Mouse (Mus musculus): ENCODE results near the gene B4galt3. TPM values are rescaled to one million over a fixed set of nuclear protein-coding genes. Genes with fewer than 3 reads are reported as not detected.

Gene B4galt3
- polyA plus RNA-seq, 1 experiment, result 32.3 TPM

DNA sequence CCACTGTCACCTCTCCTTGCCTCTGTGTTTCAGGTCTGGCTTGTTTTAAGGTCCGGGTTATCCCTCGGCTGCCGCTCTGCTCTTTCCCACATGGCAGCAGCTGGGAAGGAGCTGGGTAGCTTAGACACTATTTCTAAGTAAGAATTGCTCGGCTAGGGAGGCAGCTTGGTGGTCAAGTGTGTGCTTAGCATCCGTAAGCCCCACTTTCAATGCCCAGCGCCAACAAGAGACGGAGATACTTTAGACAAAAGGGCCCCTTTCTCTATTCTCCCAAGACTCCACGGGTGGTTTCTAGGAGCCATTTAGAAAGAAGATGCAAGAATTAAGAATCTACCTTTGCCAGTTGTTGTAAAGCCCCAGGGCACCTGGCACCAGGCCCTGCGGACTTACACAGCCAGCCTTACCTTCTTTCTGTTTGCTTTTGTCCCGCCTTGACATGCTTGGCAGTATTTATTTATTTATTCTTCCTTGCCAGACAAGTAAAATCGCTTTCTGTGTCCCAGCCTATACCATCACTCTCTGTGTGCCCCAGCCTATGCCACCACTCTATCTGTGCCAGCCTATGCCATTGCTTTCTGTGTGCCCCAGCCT lies 5.1 kb downstream of the B4galt3 start:
- H3K27ac ChIP-seq (ENCODE audit: control insufficient read depth, insufficient read depth, low read depth, low read length), result no peak overlapping the region
- no peak overlapping the region for H3K4me3 ChIP-seq (ENCODE audit: control insufficient read depth, low read depth, low read length)
- H3K27me3 ChIP-seq (ENCODE audit: control insufficient read depth, insufficient read depth, low read length), result no peaks in the 10 kb centered on the region
- no peak for TF ChIP-seq POLR2A (IDR thresholded peaks at IDR 0.05; ENCODE audit: control insufficient read depth, low read depth, low read length)
- TF ChIP-seq CTCF (IDR thresholded peaks at IDR 0.05; ENCODE audit: control insufficient read depth, insufficient read depth, insufficient replicate concordance, low read depth, low read length), result no peak
- H3K4me1 ChIP-seq (ENCODE audit: control insufficient read depth, insufficient read depth, low read length), result peaks cover 12% of the 10 kb centered on the region
- peaks cover 2% of the 10 kb centered on the region for H3K36me3 ChIP-seq (ENCODE audit: control insufficient read depth, insufficient read depth, low read length)

DNA sequence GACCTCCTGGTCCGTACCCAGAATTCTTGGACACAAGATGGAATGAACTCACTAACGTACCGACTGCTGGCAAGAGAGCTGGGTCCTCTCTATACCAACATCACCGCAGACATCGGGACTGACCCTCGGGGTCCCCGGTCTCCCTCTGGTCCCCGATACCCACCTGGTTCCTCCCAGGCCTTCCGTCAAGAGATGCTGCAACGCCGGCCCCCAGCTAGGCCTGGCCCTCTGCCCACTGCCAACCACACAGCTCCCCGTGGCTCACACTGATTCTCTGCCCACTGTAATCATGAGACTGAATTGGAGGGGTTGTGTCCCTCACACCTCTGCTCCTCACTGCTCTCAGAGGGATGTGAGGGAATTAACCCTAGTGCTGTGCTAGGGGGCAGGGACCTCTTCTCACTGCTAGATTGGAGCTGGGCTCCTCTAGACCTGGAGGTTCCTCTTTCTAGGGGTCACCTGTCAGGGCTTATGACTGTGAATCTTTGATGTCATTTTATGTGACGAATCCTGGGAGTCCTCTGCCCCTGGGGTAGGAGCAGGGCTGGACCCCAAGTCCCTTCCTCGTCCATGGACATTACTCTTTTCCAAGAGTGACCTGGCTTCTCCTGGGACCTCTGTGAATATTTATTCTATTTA lies 6.1 kb downstream of the B4galt3 start:
- TF ChIP-seq CTCF (IDR thresholded peaks at IDR 0.05; ENCODE audit: control insufficient read depth, insufficient read depth, insufficient replicate concordance, low read depth, low read length) (no peak), POLR2A (IDR thresholded peaks at IDR 0.05; ENCODE audit: control insufficient read depth, low read depth, low read length) (no peak)
- H3K36me3 ChIP-seq (ENCODE audit: control insufficient read depth, insufficient read depth, low read length), result peaks cover 2% of the 10 kb centered on the region
- H3K4me3 ChIP-seq (ENCODE audit: control insufficient read depth, low read depth, low read length), result no peak overlapping the region
- H3K27me3 ChIP-seq (ENCODE audit: control insufficient read depth, insufficient read depth, low read length), result no peaks in the 10 kb centered on the region
- peaks cover 12% of the 10 kb centered on the region for H3K4me1 ChIP-seq (ENCODE audit: control insufficient read depth, insufficient read depth, low read length)
- H3K27ac ChIP-seq (ENCODE audit: control insufficient read depth, insufficient read depth, low read depth, low read length), result no peak overlapping the region

DNA sequence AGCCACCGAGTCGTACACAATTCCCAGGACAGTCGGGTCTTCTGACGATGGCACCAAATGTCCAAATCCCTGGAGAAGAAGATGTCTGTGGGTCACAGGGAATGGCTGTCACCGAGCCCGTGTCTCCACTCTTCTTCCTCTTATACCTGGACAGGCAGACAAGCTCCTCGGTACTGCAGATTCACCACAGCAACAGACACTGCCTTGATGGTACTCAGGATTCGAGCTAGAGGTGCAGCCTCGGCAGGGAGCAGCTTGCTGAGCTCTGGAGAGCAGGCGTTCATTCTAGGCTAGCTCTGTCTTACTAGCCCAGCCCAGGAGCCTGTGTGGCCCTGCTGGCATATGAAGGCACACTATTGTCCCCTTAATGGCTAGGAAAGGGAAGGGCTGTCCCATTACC lies 7.6 kb downstream of the B4galt3 start:
- no peak overlapping the region for H3K4me3 ChIP-seq (ENCODE audit: control insufficient read depth, low read depth, low read length)
- peaks cover 15% of the 10 kb centered on the region for H3K4me1 ChIP-seq (ENCODE audit: control insufficient read depth, insufficient read depth, low read length)
- H3K36me3 ChIP-seq (ENCODE audit: control insufficient read depth, insufficient read depth, low read length), result peaks cover 2% of the 10 kb centered on the region
- TF ChIP-seq CTCF (IDR thresholded peaks at IDR 0.05; ENCODE audit: control insufficient read depth, insufficient read depth, insufficient replicate concordance, low read depth, low read length), result no peak
- no peak for TF ChIP-seq POLR2A (IDR thresholded peaks at IDR 0.05; ENCODE audit: control insufficient read depth, low read depth, low read length)
- no peak overlapping the region for H3K27ac ChIP-seq (ENCODE audit: control insufficient read depth, insufficient read depth, low read depth, low read length)
- H3K27me3 ChIP-seq (ENCODE audit: control insufficient read depth, insufficient read depth, low read length), result no peaks in the 10 kb centered on the region

DNA sequence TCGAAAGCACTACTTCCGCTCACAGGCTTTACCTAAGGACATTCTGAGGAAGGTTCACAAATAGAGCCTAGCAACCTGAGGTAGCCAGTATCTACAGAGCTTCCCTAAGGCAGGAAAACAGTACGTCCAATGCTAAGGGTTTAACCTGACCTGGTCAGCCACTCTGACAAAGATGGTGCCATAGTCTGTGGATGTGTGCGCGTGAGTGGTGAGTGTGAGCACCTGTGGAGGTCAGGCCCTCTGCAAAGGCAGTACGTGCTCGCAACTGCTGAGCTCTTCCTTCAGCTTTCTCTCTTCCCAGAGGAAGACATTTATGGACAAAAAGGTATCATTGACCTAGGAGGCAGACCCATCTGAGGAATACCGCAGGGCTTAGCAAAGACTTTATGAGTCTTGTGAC lies 8.3 kb downstream of the B4galt3 start:
- H3K27me3 ChIP-seq (ENCODE audit: control insufficient read depth, insufficient read depth, low read length), result no peaks in the 10 kb centered on the region
- H3K4me3 ChIP-seq (ENCODE audit: control insufficient read depth, low read depth, low read length), result no peak overlapping the region
- no peak overlapping the region for H3K27ac ChIP-seq (ENCODE audit: control insufficient read depth, insufficient read depth, low read depth, low read length)
- no peak for TF ChIP-seq POLR2A (IDR thresholded peaks at IDR 0.05; ENCODE audit: control insufficient read depth, low read depth, low read length)
- TF ChIP-seq CTCF (IDR thresholded peaks at IDR 0.05; ENCODE audit: control insufficient read depth, insufficient read depth, insufficient replicate concordance, low read depth, low read length), result no peak
- H3K4me1 ChIP-seq (ENCODE audit: control insufficient read depth, insufficient read depth, low read length), result peaks cover 15% of the 10 kb centered on the region
- H3K36me3 ChIP-seq (ENCODE audit: control insufficient read depth, insufficient read depth, low read length), result peaks cover 2% of the 10 kb centered on the region

DNA sequence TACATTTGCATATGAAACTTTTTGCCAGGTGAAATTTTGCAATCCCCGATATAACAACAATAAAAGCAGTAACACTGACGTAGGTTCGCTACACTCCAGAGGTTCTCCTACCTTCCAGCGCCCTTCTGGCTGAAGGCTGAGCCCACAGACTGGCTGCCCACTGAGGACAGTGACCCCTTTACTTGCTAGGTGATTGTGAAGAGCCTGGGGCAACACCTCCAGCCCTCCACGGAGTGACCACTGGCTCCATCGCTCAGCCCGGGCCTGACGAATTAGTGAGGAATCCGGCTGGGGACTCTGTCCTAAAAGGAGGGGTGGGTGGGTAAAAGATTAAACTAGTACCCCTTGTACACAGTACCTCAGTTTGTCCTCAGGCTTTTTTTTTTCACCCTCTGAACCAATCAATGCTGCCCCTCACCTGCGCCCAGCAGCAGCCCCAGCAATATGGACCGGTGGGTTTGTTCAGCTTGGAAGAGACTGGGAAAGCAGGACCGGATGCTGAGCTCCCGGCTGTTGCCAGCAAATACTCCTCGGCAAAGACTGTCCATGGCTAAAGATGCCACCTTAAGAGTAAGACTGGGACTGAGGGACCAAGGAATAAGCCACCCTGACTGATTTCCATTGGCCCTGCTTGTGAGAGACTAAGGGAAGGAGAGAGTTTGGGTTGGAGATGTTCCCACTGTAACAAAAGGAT lies 9.0 kb downstream of the B4galt3 start:
- H3K36me3 ChIP-seq (ENCODE audit: control insufficient read depth, insufficient read depth, low read length), result no peaks in the 10 kb centered on the region; the same call in 1 of the 2 replicates
- H3K4me1 ChIP-seq (ENCODE audit: control insufficient read depth, insufficient read depth, low read length), result peaks cover 15% of the 10 kb centered on the region
- H3K4me3 ChIP-seq (ENCODE audit: control insufficient read depth, low read depth, low read length), result no peak overlapping the region
- no peak for TF ChIP-seq CTCF (IDR thresholded peaks at IDR 0.05; ENCODE audit: control insufficient read depth, insufficient read depth, insufficient replicate concordance, low read depth, low read length)
- TF ChIP-seq POLR2A (IDR thresholded peaks at IDR 0.05; ENCODE audit: control insufficient read depth, low read depth, low read length), result no peak
- no peak overlapping the region for H3K27ac ChIP-seq (ENCODE audit: control insufficient read depth, insufficient read depth, low read depth, low read length)
- no peaks in the 10 kb centered on the region for H3K27me3 ChIP-seq (ENCODE audit: control insufficient read depth, insufficient read depth, low read length)

DNA sequence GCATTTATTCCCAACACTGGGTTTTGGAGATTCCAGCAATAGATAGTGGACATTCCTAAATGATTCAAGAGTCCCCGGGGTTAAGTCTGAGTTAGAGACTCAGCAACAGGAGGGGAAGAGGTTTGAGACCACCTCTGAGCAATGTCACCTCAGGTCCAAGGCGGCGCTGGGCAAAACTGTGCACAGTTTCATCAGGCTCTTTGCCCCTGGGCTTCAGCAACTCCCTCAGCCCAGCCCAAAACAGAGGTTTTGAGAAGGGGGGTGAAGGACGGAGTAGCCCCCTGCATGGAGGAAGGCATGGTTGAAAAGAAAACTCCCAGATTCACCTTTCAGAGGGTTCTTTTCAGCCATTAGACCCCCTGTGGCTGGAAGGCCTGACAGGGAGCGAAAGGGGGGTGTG lies 9.6 kb downstream of the B4galt3 start:
- no peaks in the 10 kb centered on the region for H3K36me3 ChIP-seq (ENCODE audit: control insufficient read depth, insufficient read depth, low read length)
- no peaks in the 10 kb centered on the region for H3K27me3 ChIP-seq (ENCODE audit: control insufficient read depth, insufficient read depth, low read length)
- no peak overlapping the region; the same call in 1 of the 2 replicates for H3K4me3 ChIP-seq (ENCODE audit: control insufficient read depth, low read depth, low read length)
- no peak overlapping the region for H3K27ac ChIP-seq (ENCODE audit: control insufficient read depth, insufficient read depth, low read depth, low read length)
- TF ChIP-seq CTCF (IDR thresholded peaks at IDR 0.05; ENCODE audit: control insufficient read depth, insufficient read depth, insufficient replicate concordance, low read depth, low read length) (no peak), POLR2A (IDR thresholded peaks at IDR 0.05; ENCODE audit: control insufficient read depth, low read depth, low read length) (no peak)
- peaks cover 19% of the 10 kb centered on the region for H3K4me1 ChIP-seq (ENCODE audit: control insufficient read depth, insufficient read depth, low read length)

DNA sequence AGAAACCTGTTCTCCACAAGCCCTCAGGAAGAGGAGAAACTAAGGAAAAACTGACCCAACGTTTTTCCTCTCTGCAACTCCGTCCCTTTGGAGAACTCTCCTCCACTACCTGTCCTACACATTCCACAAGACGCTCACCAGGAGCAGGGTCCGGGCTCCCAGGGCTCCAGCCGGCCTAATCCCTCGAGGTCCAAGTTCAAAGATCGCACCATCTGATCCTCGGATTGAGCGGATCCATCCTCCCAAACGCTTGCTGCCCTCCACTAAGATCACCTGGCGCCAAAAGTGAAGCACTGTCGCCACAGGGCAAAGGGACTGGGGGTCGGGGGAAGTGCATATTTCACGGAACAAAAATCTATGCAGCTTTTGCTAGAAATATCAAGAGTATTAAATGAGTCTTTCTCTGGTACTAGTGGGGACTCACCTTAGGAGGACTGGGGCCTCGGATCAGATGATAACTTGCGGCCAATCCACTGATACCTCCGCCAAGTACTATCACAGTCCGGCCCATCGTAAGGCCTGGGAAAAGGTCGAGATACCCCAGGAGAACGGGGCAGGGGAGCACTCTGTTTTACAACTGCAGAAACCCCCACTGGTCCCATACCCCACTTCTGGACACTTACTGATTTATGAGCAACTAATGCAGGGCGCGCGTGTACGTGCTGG lies 10.3 kb downstream of the B4galt3 start:
- TF ChIP-seq CTCF (IDR thresholded peaks at IDR 0.05; ENCODE audit: control insufficient read depth, insufficient read depth, insufficient replicate concordance, low read depth, low read length) (no peak), POLR2A (IDR thresholded peaks at IDR 0.05; ENCODE audit: control insufficient read depth, low read depth, low read length) (no peak)
- Histone ChIP-seq H3K36me3 (ENCODE audit: control insufficient read depth, insufficient read depth, low read length) (no peaks in the 10 kb centered on the region), H3K27ac (ENCODE audit: control insufficient read depth, insufficient read depth, low read depth, low read length) (no peak overlapping the region; the same call in 1 of the 2 replicates), H3K4me3 (ENCODE audit: control insufficient read depth, low read depth, low read length) (peak overlapping the region; percentile 96), H3K27me3 (ENCODE audit: control insufficient read depth, insufficient read depth, low read length) (no peaks in the 10 kb centered on the region), H3K4me1 (ENCODE audit: control insufficient read depth, insufficient read depth, low read length) (peaks cover 25% of the 10 kb centered on the region)
